Mouse (Mus musculus) liver, postnatal 0 days (tissue): ENCODE data around the gene Tle4.

ENCODE experiments used
- CTCF ChIP-seq: sonication (generic); IDR thresholded peaks from 2 replicates; pipeline ENCODE4 v1.5.1; 2016; ENCODE audit warnings: antibody characterized with exemption, low read depth
- EP300 ChIP-seq: IDR thresholded peaks from 2 replicates; pipeline ENCODE4 v1.6.1; 2016; ENCODE audit warnings: antibody characterized with exemption, low read depth, mild to moderate bottlenecking

DNA sequence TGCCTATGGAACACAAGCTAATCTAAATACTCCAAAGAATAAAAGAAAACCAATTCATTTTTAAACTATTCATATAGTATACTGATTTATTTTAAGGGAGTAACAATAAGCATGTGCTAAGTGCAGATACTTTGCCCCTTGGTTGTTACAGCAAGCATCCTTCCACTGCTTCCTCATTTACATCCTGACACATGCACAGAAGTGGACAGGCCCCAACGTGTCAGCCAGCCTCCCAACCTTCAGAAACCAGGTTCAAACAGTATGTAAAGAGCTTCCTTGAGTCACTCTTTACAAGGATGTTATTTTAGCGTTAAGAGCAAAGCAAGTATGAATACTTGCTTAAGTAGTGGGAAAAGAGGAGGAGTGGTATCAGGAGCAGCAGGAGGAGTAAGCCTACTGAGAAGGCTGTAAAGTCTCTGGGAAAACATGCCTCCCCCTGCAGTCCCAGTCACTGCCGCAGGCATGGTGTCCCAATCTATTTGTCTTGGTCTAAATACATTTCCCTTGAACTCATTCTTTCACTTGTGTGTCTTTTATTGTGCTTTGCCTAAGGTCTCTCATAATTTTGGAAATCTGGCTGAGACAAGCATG is 97.9 kb downstream of the Tle4 start:
- TF ChIP-seq CTCF: no peak
- TF ChIP-seq EP300: no peak
